Mouse (Mus musculus) hindlimb bud, embryonic 11.5 days (tissue): ENCODE data around the gene Tmcc1.

Experiments
- DNase-seq: peaks from one replicate; pipeline ENCODE4 v3.0.0-alpha.2; 2012; ENCODE audit warnings: low read depth, low spot score; ENCODE audit errors: extremely low spot score

Gene Tmcc1

DNA sequence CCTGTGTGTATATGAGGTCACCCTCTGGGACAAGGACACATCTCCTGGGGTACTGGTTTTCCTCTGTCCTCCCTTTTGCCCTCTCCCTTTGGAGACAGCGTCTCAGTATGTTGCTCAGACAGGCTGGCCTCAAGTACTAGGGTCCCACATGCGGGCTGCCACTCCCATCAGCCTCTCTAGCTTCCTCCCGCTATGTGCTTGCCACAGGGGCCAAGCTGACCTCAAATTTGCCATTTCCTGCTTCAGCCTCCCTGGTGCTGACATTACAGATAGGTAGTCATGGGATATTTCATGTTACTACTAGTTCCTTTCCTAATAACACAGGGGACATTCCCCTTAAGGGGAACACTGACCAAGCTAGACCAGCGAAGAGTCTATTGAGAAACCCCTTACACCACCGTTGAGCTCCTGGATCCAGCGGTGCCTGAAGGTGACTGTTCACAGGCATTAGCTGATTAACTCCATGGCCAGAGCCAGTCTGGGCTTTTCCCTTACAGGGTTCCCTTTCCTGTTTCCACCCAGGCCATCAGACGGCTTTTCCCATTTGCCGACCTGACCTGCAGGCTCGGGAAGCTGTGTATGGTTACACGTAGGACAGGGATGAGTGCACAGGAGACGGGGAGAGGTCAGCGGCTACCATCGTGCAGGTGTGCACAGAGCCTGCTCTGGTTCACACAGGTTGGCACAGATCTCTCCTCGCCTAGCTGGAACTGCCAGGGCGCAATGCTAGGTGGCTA, 220.0 kb downstream of the Tmcc1 start:
- no peak for DNase-seq

DNA sequence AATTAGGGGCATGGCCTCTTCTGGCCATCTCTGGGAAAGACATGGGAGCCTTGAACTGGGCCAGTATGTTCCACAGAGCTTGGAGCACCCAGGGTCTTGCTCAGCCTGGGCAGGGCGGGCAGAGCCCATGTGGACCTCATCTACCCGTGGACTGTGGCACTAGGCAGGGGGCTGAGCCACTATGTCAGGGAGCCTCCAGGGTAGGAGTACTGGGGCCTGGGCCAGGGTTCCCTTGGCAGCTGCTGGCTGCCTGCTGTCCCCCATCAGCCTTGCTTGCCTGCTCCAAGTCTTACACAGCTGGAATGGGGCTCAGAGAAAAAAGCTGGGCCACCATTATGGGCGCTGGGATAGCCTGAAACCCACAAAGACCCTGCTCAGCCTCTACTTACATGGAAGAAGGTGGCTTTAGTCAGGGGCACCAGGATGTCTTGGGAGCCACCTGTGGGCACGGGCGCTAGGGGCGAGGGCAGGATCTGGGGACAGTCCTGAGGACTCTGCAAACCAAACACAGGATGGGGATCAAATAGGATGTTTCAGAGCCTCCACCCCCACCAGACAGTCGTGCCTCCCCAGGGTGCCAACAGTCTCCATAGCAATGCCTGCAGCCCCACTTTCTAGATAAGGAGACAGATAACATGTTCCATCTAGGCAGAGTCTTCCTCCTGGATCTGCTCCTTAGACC, 221.1 kb downstream of the Tmcc1 start:
- DNase-seq, result no peak

DNA sequence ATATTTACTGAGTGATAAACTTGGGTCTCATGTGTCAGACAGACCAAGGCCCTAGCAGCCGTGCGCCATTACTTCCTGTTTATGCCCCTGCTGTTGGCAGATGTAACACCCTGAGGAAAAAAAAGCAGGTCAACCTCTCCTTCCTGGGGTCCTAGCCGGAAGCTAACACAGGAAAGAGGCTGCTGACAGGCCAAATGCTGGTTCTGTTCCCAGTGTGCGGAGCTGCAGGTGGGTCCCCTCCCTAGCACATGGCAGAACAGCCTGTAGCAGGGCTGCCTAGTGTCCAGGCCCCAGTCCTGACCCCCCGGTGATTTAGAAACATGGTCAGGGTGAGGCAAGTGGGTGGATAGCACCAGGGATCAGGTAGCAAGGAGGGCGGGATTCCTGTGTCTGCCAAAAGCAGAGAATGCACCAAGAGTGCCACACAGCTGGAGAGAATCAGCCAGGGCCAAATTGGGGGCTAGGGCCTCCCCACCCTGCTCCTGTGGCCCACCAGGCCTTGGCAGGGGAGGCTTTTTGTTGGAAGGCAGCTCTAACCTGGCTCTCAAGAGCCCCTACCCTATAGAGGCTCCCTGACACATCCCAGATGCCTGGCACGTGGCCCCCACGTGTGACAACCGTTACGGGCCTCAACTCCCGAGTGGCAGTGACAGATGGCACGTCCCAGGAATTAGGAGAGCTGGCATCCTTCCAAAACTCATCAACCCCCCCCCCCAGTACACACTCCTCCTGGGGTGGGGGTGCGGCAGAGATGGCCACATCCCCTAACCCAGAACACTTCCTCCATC, 221.8 kb downstream of the Tmcc1 start:
- no peak for DNase-seq

DNA sequence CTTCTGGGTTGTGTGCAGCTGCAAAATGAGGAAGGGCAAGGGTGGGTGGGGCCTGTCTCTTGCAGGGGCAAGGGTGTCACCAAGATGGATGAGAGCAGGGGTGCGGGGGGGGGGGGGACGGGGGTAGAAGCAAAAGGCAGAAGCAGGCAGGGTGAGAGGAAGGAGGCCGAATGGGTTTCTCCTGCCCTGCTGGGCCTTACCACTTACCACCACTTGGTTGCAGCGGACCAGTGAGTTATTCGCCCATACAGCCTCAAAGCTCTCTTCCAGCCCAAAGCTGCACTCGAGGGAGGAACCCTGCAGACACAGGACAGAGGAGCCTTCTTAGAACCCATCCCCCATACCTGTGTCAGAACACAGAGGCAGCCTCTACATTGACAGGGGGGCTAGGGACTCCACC, 223.3 kb downstream of the Tmcc1 start:
- DNase-seq, result no peak

DNA sequence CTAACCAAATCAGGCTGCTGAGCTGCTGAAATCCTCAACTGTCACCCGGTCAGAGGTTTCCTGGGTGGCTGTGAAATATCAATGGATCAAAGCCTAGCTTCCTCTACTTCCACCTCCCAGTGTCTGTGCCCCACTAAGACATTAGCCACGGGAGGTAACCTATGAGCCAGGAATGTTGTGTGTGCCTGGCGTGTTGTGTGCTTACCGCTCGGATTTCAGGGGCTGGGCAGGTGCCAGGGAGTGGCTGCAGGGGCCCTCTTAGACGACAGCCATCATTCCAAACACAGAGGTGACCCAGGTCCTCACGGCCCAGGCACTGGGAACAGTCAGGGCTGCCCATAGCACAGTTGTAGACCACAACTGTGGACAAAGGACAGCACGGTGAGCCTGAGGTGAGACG, 224.2 kb downstream of the Tmcc1 start:
- DNase-seq, result no peak

DNA sequence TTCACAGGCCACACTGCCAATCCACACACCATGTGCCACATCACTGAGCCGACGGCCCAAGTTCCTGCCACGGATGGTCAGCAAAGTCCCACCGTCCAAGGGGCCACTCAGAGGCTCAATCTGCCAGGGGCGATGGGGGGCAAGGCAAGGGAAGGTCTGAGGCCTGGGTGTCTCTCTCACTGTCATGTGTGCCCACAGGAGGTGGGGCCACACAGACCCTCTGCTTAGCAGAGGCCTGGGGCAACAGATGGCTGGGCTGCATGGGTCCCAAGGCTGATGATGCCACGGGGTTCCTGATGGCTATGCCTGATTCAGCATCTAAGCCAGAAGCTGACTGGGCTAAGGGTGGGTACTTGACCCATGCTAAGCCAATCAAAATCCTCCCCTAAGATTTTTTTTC, 224.6 kb downstream of the Tmcc1 start:
- no peak for DNase-seq
